Comparison of ENCODE assay signal across 10 mouse cellular contexts in genomic region chr16:14451374-14452046, GRCm38 (mm10).
A peak's percentile ranks its signal among the peaks of the same experiment; 100 is the strongest.
DNase-seq lines count a peak whose midpoint lies in the region; ATAC-seq and TF ChIP-seq lines count a peak whose summit lies in the region.
"Had no signal": no experiment of that assay in that cellular context is flagged by ENCODE, and none has a peak within 500 bp of the region (broad histone marks: within the 10 kb centered on the region; RNA-seq: fewer than 3 reads in every experiment).

No protein-coding gene starts in this region.

- DNase-seq in forebrain, embryonic 11.5 days (ENCODE audit: low spot score): no peak
- peak; percentile 23 to 62 for DNase-seq in left cerebral cortex, adult 9 months (ENCODE audit: low spot score in 2 of 2)
- DNase-seq in left cerebral cortex, adult 2 months (ENCODE audit: extremely low spot score in 1 of 2, low spot score in 2 of 2): no peak
- peak; percentile 90 for DNase-seq in brain, adult 2 months (ENCODE audit: low read depth, low spot score)
- DNase-seq in heart, postnatal 4 days: no peak
- no peak for DNase-seq in thymus, postnatal 25 days
- DNase-seq: heart, adult 11 months had no signal

- H3K4me2 ChIP-seq in forebrain, embryonic 13.5 days: no peak overlapping the region
- no peak overlapping the region for H3K4me2 ChIP-seq in forebrain, embryonic 11.5 days (ENCODE audit: low read depth, low read length, severe bottlenecking)

- H3K27me3 ChIP-seq in forebrain, embryonic 13.5 days: no peaks in the 10 kb centered on the region
- no peaks in the 10 kb centered on the region for H3K27me3 ChIP-seq in forebrain, embryonic 11.5 days (ENCODE audit: control insufficient read depth, insufficient read depth, low read length)

- H3K27ac ChIP-seq in forebrain, embryonic 13.5 days: no peak overlapping the region
- no peak overlapping the region for H3K27ac ChIP-seq in forebrain, embryonic 11.5 days (ENCODE audit: low read depth, low read length)
- H3K27ac ChIP-seq in left cerebral cortex, adult 2 months: no peak overlapping the region

- H3K36me3 ChIP-seq in forebrain, embryonic 13.5 days (ENCODE audit: poor library complexity, severe bottlenecking): 0 out of 2 replicates have a peak, but pooled peaks cover 6% of the 10 kb centered on the region
- H3K36me3 ChIP-seq in forebrain, embryonic 11.5 days (ENCODE audit: control insufficient read depth, insufficient read depth, low read length): no peaks in the 10 kb centered on the region

- no peaks in the 10 kb centered on the region for H3K4me1 ChIP-seq in forebrain, embryonic 13.5 days
- H3K4me1 ChIP-seq in forebrain, embryonic 11.5 days (replicated peaks; ENCODE audit: control insufficient read depth, insufficient read depth, low read length): no peaks in the 10 kb centered on the region

- H3K9me3 ChIP-seq in forebrain, embryonic 13.5 days (replicated peaks): no peaks in the 10 kb centered on the region
- no peaks in the 10 kb centered on the region for H3K9me3 ChIP-seq in forebrain, embryonic 11.5 days (ENCODE audit: control insufficient read depth, low read length)

- TF ChIP-seq CTCF in left cerebral cortex, adult 2 months (IDR thresholded peaks at IDR 0.05): no peak

- H3K9ac ChIP-seq in forebrain, embryonic 13.5 days: no peak overlapping the region
- H3K9ac ChIP-seq in forebrain, embryonic 11.5 days (ENCODE audit: low read length): no peak overlapping the region

- intact Hi-C loops in left cerebral cortex, adult 2 months (cut with DNase I): no loop called here

- no peak overlapping the region for H3K4me3 ChIP-seq in forebrain, embryonic 13.5 days
- H3K4me3 ChIP-seq in forebrain, embryonic 11.5 days (ENCODE audit: low read depth, low read length): no peak overlapping the region
- no peak overlapping the region for H3K4me3 ChIP-seq in left cerebral cortex, adult 2 months
- H3K4me3 ChIP-seq: myocyte had no signal

- peak; percentile 33; the same call in 1 of the 2 replicates for ATAC-seq in forebrain, embryonic 13.5 days
- ATAC-seq in forebrain, embryonic 11.5 days (replicated peaks; ENCODE audit: low FRiP score): no peak
- ATAC-seq in megakaryocyte progenitor cell, adult 5-6 weeks (replicated peaks; ENCODE audit: poor library complexity): peak; percentile 70

- 64% methylated on average over 5 of the region's 5 CpGs for WGBS in forebrain, embryonic 13.5 days
- WGBS in forebrain, embryonic 11.5 days: 85% methylated on average over 5 of the region's 5 CpGs

Comparison
In these comparisons a context has a peak if more than half of its experiments do, and no peak if none do; other contexts are left out.
1. DNase-seq: peak in left cerebral cortex, adult 9 months (2 of 2) and brain, adult 2 months (single experiment); none in forebrain, embryonic 11.5 days (single experiment), left cerebral cortex, adult 2 months (0 of 2), heart, postnatal 4 days (single experiment) and thymus, postnatal 25 days (single experiment).